Mouse (Mus musculus): ENCODE measurements around the gene P2rx4. TPM values are rescaled to one million over a fixed set of nuclear protein-coding genes. Genes with fewer than 3 reads are reported as not detected.

Gene P2rx4
- polyA plus RNA-seq, 1 experiment: 21.0 TPM

- Histone ChIP-seq H3K4me3 (ENCODE audit: low read depth, low read length) (no peak overlapping the region), H3K36me3 (ENCODE audit: control insufficient read depth, insufficient read depth, low read length, poor library complexity, severe bottlenecking) (no peaks in the 10 kb centered on the region), H3K27me3 (ENCODE audit: control insufficient read depth, insufficient read depth, low read length, poor library complexity, severe bottlenecking) (no peaks in the 10 kb centered on the region), H3K9ac (ENCODE audit: low read depth, poor library complexity, severe bottlenecking) (no peak overlapping the region), H3K4me1 (ENCODE audit: control insufficient read depth, insufficient read depth, low read length) (no peaks in the 10 kb centered on the region), H3K9me3 (replicated peaks; ENCODE audit: control insufficient read depth, insufficient read depth, low read length, poor library complexity, severe bottlenecking) (no peaks in the 10 kb centered on the region), H3K27ac (ENCODE audit: insufficient read depth, low read length) (no peak overlapping the region)
- TF ChIP-seq POLR2A (IDR thresholded peaks at IDR 0.05; ENCODE audit: insufficient read depth, low read length) (no peak), EP300 (IDR thresholded peaks at IDR 0.05; ENCODE audit: insufficient read depth, low read depth, low read length) (no peak), CTCF (IDR thresholded peaks at IDR 0.05; ENCODE audit: low read depth, low read length) (no peak)
Observed at GRCm38 (mm10) chr5:122747950-122748349, 40.6 kb downstream of the P2rx4 start.

GRCm38 (mm10) chr5:122754477-122754876 is 47.1 kb downstream of the P2rx4 start:
- Histone ChIP-seq H3K9me3 (replicated peaks; ENCODE audit: control insufficient read depth, insufficient read depth, low read length, poor library complexity, severe bottlenecking) (no peaks in the 10 kb centered on the region), H3K27me3 (ENCODE audit: control insufficient read depth, insufficient read depth, low read length, poor library complexity, severe bottlenecking) (no peaks in the 10 kb centered on the region), H3K4me3 (ENCODE audit: low read depth, low read length) (no peak overlapping the region), H3K27ac (ENCODE audit: insufficient read depth, low read length) (no peak overlapping the region), H3K4me1 (ENCODE audit: control insufficient read depth, insufficient read depth, low read length) (no peaks in the 10 kb centered on the region), H3K9ac (ENCODE audit: low read depth, poor library complexity, severe bottlenecking) (no peak overlapping the region), H3K36me3 (ENCODE audit: control insufficient read depth, insufficient read depth, low read length, poor library complexity, severe bottlenecking) (0 out of 2 replicates have a peak, but pooled peaks cover 2% of the 10 kb centered on the region)
- TF ChIP-seq POLR2A (IDR thresholded peaks at IDR 0.05; ENCODE audit: insufficient read depth, low read length) (no peak), EP300 (IDR thresholded peaks at IDR 0.05; ENCODE audit: insufficient read depth, low read depth, low read length) (no peak), CTCF (IDR thresholded peaks at IDR 0.05; ENCODE audit: low read depth, low read length) (no peak)

- Histone ChIP-seq H3K27ac (ENCODE audit: insufficient read depth, low read length) (no peak overlapping the region), H3K9ac (ENCODE audit: low read depth, poor library complexity, severe bottlenecking) (no peak overlapping the region), H3K27me3 (ENCODE audit: control insufficient read depth, insufficient read depth, low read length, poor library complexity, severe bottlenecking) (no peaks in the 10 kb centered on the region), H3K36me3 (ENCODE audit: control insufficient read depth, insufficient read depth, low read length, poor library complexity, severe bottlenecking) (0 out of 2 replicates have a peak, but pooled peaks cover 2% of the 10 kb centered on the region), H3K9me3 (replicated peaks; ENCODE audit: control insufficient read depth, insufficient read depth, low read length, poor library complexity, severe bottlenecking) (no peaks in the 10 kb centered on the region), H3K4me1 (ENCODE audit: control insufficient read depth, insufficient read depth, low read length) (no peaks in the 10 kb centered on the region), H3K4me3 (ENCODE audit: low read depth, low read length) (no peak overlapping the region)
- TF ChIP-seq POLR2A (IDR thresholded peaks at IDR 0.05; ENCODE audit: insufficient read depth, low read length): no peak
- no peak for TF ChIP-seq CTCF (IDR thresholded peaks at IDR 0.05; ENCODE audit: low read depth, low read length)
- no peak for TF ChIP-seq EP300 (IDR thresholded peaks at IDR 0.05; ENCODE audit: insufficient read depth, low read depth, low read length)
Observed at GRCm38 (mm10) chr5:122755620-122756019, 48.3 kb downstream of the P2rx4 start.

GRCm38 (mm10) chr5:122756144-122756543 is 48.8 kb downstream of the P2rx4 start:
- no peaks in the 10 kb centered on the region for H3K9me3 ChIP-seq (replicated peaks; ENCODE audit: control insufficient read depth, insufficient read depth, low read length, poor library complexity, severe bottlenecking)
- TF ChIP-seq CTCF (IDR thresholded peaks at IDR 0.05; ENCODE audit: low read depth, low read length): no peak
- no peak for TF ChIP-seq POLR2A (IDR thresholded peaks at IDR 0.05; ENCODE audit: insufficient read depth, low read length)
- TF ChIP-seq EP300 (IDR thresholded peaks at IDR 0.05; ENCODE audit: insufficient read depth, low read depth, low read length): no peak
- no peaks in the 10 kb centered on the region for H3K27me3 ChIP-seq (ENCODE audit: control insufficient read depth, insufficient read depth, low read length, poor library complexity, severe bottlenecking)
- no peak overlapping the region for H3K9ac ChIP-seq (ENCODE audit: low read depth, poor library complexity, severe bottlenecking)
- H3K27ac ChIP-seq (ENCODE audit: insufficient read depth, low read length): no peak overlapping the region
- no peak overlapping the region for H3K4me3 ChIP-seq (ENCODE audit: low read depth, low read length)
- H3K36me3 ChIP-seq (ENCODE audit: control insufficient read depth, insufficient read depth, low read length, poor library complexity, severe bottlenecking): 0 out of 2 replicates have a peak, but pooled peaks cover 2% of the 10 kb centered on the region
- H3K4me1 ChIP-seq (ENCODE audit: control insufficient read depth, insufficient read depth, low read length): no peaks in the 10 kb centered on the region

GRCm38 (mm10) chr5:122756680-122757079 is 49.3 kb downstream of the P2rx4 start:
- 0 out of 2 replicates have a peak, but pooled peaks cover 2% of the 10 kb centered on the region for H3K36me3 ChIP-seq (ENCODE audit: control insufficient read depth, insufficient read depth, low read length, poor library complexity, severe bottlenecking)
- no peak overlapping the region for H3K4me3 ChIP-seq (ENCODE audit: low read depth, low read length)

GRCm38 (mm10) chr5:122763271-122764031 is 56.1 kb downstream of the P2rx4 start:
- no peak for TF ChIP-seq CTCF (IDR thresholded peaks at IDR 0.05; ENCODE audit: low read depth, low read length)
- TF ChIP-seq POLR2A (IDR thresholded peaks at IDR 0.05; ENCODE audit: insufficient read depth, low read length): no peak
- no peak for TF ChIP-seq EP300 (IDR thresholded peaks at IDR 0.05; ENCODE audit: insufficient read depth, low read depth, low read length)
- peak overlapping the region; percentile 10 for H3K9ac ChIP-seq (ENCODE audit: low read depth, poor library complexity, severe bottlenecking)
- no peak overlapping the region for H3K27ac ChIP-seq (ENCODE audit: insufficient read depth, low read length)
- no peaks in the 10 kb centered on the region for H3K27me3 ChIP-seq (ENCODE audit: control insufficient read depth, insufficient read depth, low read length, poor library complexity, severe bottlenecking)
- 0 out of 2 replicates have a peak, but pooled peaks cover 2% of the 10 kb centered on the region for H3K36me3 ChIP-seq (ENCODE audit: control insufficient read depth, insufficient read depth, low read length, poor library complexity, severe bottlenecking)
- H3K4me3 ChIP-seq (ENCODE audit: low read depth, low read length): peak overlapping the region; percentile 22
- no peaks in the 10 kb centered on the region for H3K9me3 ChIP-seq (replicated peaks; ENCODE audit: control insufficient read depth, insufficient read depth, low read length, poor library complexity, severe bottlenecking)
- no peaks in the 10 kb centered on the region for H3K4me1 ChIP-seq (ENCODE audit: control insufficient read depth, insufficient read depth, low read length)

More at GRCm38 (mm10) chr5:122756680-122757079, 49.3 kb downstream of the P2rx4 start:
- Histone ChIP-seq H3K9ac (ENCODE audit: low read depth, poor library complexity, severe bottlenecking) (no peak overlapping the region), H3K4me1 (ENCODE audit: control insufficient read depth, insufficient read depth, low read length) (no peaks in the 10 kb centered on the region), H3K27me3 (ENCODE audit: control insufficient read depth, insufficient read depth, low read length, poor library complexity, severe bottlenecking) (no peaks in the 10 kb centered on the region), H3K27ac (ENCODE audit: insufficient read depth, low read length) (no peak overlapping the region), H3K9me3 (replicated peaks; ENCODE audit: control insufficient read depth, insufficient read depth, low read length, poor library complexity, severe bottlenecking) (no peaks in the 10 kb centered on the region)
- TF ChIP-seq EP300 (IDR thresholded peaks at IDR 0.05; ENCODE audit: insufficient read depth, low read depth, low read length) (no peak), CTCF (IDR thresholded peaks at IDR 0.05; ENCODE audit: low read depth, low read length) (no peak), POLR2A (IDR thresholded peaks at IDR 0.05; ENCODE audit: insufficient read depth, low read length) (no peak)

Measured in ES-Bruce4 (cell line).